Mouse (Mus musculus) hindbrain, embryonic 14.5 days (tissue): ENCODE results near the gene Arhgap27. TPM values are rescaled to one million over a fixed set of nuclear protein-coding genes. Genes with fewer than 3 reads are reported as not detected.
A peak's percentile ranks its signal among the peaks of the same experiment; 100 is the strongest.

ENCODE experiments used
- ATAC-seq: fragments of 200-750 bp; cut with Nextera tagmentation; 2 replicates; pipeline ENCODE4 v1.8.0; 2017; ENCODE audit warnings: moderate number of reproducible peaks, mild to moderate bottlenecking, moderate TSS enrichment, moderate library complexity; ENCODE audit not compliant: low FRiP score
- DNase-seq: peaks from one replicate; pipeline ENCODE4 v3.0.0-alpha.2; 2015; ENCODE audit warnings: low spot score
- H3K27ac ChIP-seq: fragments of 300-500 bp; sonication (generic); 2 replicates; pipeline ENCODE4 v1.5.1; 2014; ENCODE audit warnings: mild to moderate bottlenecking, moderate library complexity
- H3K27me3 ChIP-seq: fragments of 300-500 bp; sonication (generic); 2 replicates; pipeline ENCODE4 v1.6.1; 2014; ENCODE audit warnings: mild to moderate bottlenecking, low read length, mixed read lengths; ENCODE audit not compliant: control insufficient read depth, insufficient read depth
- H3K36me3 ChIP-seq: fragments of 300-500 bp; sonication (generic); replicated peaks from 2 replicates; pipeline ENCODE4 v1.6.1; 2014; ENCODE audit not compliant: control insufficient read depth, insufficient read depth
- H3K4me1 ChIP-seq: fragments of 300-500 bp; sonication (generic); replicated peaks from 2 replicates; pipeline ENCODE4 v1.6.1; 2014; ENCODE audit warnings: antibody characterized with exemption, low read length, mixed read lengths; ENCODE audit not compliant: control insufficient read depth, insufficient read depth
- H3K4me2 ChIP-seq: fragments of 300-500 bp; sonication (generic); replicated peaks from 2 replicates; pipeline ENCODE4 v1.6.1; 2014; ENCODE audit warnings: mild to moderate bottlenecking, moderate library complexity
- H3K4me3 ChIP-seq: fragments of 300-500 bp; sonication (generic); replicated peaks from 2 replicates; pipeline ENCODE4 v1.5.1; 2014; ENCODE audit warnings: mild to moderate bottlenecking, low read length
- H3K9ac ChIP-seq: fragments of 300-500 bp; sonication (generic); 2 replicates; pipeline ENCODE4 v1.6.1; 2014
- H3K9me3 ChIP-seq: fragments of 300-500 bp; sonication (generic); 2 replicates; pipeline ENCODE4 v1.6.1; 2016; ENCODE audit warnings: low read length; ENCODE audit not compliant: control insufficient read depth
- WGBS: fragments of 180-500 bp; shearing (Covaris S2); extraction: QIAGEN DNeasy Blood & Tissue Kit; methylation state at CpG from one replicate; pipeline ENCODE4 v1.1.7; 2014; 5-methylcytosine and 5-hydroxymethylcytosine counted together
- polyA plus RNA-seq: library from polyadenylated mRNA; unstranded; fragments of >200 nt; fragmentation: Nextera tagmentation; extraction: Ambion mirVana; gene quantifications from 2 replicates; pipeline ENCODE4 v1.2.1, GENCODE M21; 2014

Arhgap27 gene
- polyA plus RNA-seq, 1 experiment from 2014 or later = 5.4 TPM

DNA sequence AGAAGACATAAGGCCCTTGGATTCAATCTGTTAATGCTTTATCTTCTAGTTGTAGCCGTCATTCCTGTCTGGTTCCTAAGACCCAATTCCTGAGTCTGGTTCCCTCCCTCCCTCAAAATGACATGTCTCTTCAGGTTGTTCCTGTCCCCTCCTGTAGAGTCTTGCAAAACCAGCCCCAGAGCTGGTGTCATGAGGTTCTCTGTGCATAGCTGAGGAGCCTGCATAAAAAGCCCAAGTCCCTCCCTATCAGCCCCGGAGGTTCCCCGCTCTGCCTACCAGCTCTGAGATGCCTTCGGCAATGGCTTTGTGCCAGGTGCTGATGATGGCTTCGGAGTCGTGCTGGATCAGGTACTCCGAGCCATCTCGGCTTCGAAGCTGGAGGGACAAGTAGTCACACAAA, 28.6 kb downstream of the Arhgap27 start:
- H3K4me3 ChIP-seq = no peak overlapping the region
- H3K4me1 ChIP-seq = no peaks in the 10 kb centered on the region; the same call in 1 of the 2 replicates
- no peak for DNase-seq
- H3K4me2 ChIP-seq = no peak overlapping the region
- H3K9me3 ChIP-seq = no peaks in the 10 kb centered on the region
- H3K9ac ChIP-seq = no peak overlapping the region
- no peaks in the 10 kb centered on the region for H3K36me3 ChIP-seq
- no peak for ATAC-seq
- H3K27ac ChIP-seq = no peak overlapping the region
- 82% methylated on average over 9 of the region's 9 CpGs for WGBS
- peaks cover 21% of the 10 kb centered on the region for H3K27me3 ChIP-seq

DNA sequence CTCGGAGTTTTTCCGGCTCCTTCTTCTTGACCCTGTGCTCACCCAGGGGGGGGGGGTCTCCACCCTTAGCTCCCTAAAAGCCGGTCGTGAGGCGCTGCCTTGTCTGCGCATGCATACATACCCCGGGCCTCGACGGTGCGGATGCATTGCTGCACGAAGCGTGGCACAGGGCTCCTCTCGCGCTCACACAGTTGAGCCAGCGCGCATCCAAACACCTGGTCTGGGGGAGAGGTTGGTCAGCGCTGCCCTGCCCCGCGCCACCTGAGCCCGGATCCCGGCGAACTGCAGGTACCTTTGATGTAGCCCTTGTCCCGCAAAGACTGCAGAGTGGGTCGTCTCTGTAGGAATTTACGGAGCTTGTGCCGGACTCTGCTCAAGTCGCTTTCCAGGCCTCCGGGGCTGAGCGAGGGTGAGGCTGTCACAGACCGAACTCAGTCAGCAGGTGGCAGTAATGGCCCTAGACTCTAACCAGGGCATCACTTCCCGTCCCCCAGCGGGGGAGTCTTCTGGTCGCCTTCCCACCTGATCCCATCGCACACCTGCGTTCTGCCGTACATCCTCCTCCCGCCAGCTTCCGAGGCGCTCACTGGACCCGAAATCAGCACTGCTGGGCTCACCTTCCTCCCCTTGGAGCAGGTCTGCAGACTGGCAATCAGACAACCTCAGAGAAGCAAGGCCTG, 29.6 kb downstream of the Arhgap27 start:
- Histone ChIP-seq H3K4me1 (no peaks in the 10 kb centered on the region), H3K4me2 (peak overlapping the region; percentile 51), H3K27me3 (peaks cover 21% of the 10 kb centered on the region), H3K9ac (peak overlapping the region; percentile 37; the same call in 1 of the 2 replicates), H3K36me3 (no peaks in the 10 kb centered on the region), H3K4me3 (peak overlapping the region; percentile 24), H3K27ac (no peak overlapping the region), H3K9me3 (no peaks in the 10 kb centered on the region)
- 13% methylated on average over 40 of the region's 40 CpGs for WGBS
- DNase-seq = peak; percentile 55
- peak; percentile 46; the same call in 1 of the 2 replicates for ATAC-seq

DNA sequence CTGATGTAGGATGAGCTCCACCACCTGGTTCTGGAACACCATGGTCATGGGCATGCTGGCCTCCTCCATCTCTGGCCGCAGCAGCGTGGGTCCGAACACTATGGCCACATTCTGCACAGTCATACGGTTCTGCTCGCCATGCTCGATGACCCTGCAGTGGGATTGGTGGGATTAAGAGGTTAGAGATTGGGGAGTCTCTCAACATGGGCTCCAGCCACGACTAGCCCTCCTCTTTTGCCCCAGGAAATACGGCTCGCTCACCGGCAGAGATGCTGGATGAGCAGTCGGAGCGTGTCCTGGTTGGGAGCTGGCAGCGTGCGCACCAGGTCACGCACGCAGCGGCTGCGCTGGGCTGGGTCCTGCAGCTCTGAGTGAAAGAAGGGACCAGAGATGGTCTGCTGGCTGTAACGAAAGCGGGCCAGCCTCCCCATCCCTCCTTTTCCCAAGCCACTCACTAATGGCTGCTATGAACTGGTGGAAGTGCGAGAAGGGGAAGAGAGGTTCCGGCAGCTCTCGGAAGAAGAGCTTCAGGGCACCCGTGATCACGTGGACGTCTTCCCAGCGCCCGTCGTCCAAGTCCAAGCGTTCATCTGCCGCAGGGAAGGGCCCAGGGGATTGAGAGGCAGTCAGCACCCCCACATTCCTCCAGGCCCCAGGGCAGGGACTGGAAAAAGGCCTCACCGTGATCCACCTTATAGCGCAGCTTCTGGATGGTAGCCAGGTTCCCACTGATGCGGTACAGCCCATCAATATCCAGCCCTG, 30.4 kb downstream of the Arhgap27 start:
- ATAC-seq = peak; percentile 22; the same call in 1 of the 2 replicates
- H3K27me3 ChIP-seq = peaks cover 21% of the 10 kb centered on the region
- peak overlapping the region; percentile 51 for H3K4me2 ChIP-seq
- H3K9ac ChIP-seq = peak overlapping the region; percentile 37
- H3K27ac ChIP-seq = no peak overlapping the region
- 24% methylated on average over 34 of the region's 34 CpGs for WGBS
- no peaks in the 10 kb centered on the region for H3K4me1 ChIP-seq
- H3K4me3 ChIP-seq = peak overlapping the region; percentile 24
- H3K9me3 ChIP-seq = no peaks in the 10 kb centered on the region
- H3K36me3 ChIP-seq = no peaks in the 10 kb centered on the region
- no peak for DNase-seq

DNA sequence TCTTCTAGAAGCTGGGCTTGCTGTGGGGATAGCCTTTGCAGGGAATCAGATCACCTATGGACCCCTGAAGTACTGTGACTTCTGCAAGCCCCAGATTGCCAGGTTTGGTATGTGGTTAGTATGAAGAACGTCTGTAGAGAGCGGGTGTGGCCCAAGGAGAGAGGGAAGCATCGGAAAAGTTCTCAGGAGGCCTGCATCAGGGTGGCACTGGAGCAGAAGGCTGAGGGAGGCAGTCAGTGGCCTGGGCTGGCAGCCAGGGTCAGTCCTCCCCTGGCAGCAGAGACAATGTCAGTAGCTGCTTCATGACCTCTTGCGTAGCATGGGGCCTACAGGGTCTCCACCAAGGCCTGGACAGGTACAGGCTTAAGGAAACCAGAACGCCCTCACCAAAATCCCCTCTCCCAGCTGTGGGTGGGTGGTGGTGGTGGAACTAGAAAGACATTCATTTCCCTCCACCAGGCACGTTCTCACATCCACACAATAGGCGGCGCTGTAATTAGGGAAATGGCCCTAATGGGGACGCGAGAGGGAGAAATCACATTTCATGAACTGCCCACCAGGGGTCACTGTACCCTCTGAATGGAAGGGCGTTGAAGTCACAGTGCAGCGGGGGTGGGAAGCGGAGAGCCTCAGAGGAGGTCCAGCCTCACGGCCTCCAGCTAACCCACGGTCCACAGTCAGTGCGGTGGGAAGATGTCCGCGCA, 31.2 kb downstream of the Arhgap27 start:
- Histone ChIP-seq H3K4me3 (peak overlapping the region; percentile 24), H3K27me3 (peaks cover 21% of the 10 kb centered on the region), H3K9ac (peak overlapping the region; percentile 37), H3K27ac (no peak overlapping the region), H3K4me2 (peak overlapping the region; percentile 51), H3K36me3 (no peaks in the 10 kb centered on the region), H3K4me1 (no peaks in the 10 kb centered on the region), H3K9me3 (no peaks in the 10 kb centered on the region)
- WGBS = 26% methylated on average over 18 of the region's 18 CpGs
- ATAC-seq (peak; percentile 76; the same call in 1 of the 2 replicates), DNase-seq (peak; percentile 86)

DNA sequence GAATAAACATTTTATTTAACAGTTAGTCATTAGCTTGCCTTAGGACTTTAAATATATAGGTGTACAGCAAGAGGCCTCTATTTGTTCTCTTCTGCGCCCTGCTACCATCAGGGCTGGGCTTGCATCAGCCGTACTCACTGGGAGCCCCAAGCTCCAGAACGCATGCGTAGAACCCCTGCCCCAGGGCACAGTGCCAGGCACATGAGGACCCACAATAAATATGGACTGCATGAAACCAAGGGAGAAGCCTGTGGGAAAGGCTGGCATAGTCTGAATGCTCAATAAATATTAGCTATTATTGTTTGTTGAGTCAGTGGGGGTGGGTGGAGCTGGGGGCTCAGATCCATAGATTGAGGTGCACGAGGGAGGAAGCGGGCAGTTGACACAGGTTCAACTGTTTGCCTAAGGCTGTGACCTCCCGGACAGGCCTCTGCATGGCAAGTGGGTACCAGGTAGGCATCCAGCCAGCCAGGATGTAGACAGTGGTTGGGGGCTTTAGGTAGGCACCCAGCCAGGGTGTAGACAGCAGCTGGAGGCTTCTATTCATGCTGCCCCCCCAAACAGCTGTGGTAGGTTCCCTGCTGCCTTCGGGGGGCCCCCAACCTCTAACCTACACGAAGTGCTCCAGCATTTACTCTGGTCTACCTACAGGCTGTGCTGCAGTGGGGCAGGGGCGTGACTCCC, 31.8 kb downstream of the Arhgap27 start:
- Histone ChIP-seq H3K9ac (no peak overlapping the region), H3K27me3 (peaks cover 21% of the 10 kb centered on the region), H3K27ac (no peak overlapping the region), H3K4me2 (no peak overlapping the region), H3K4me1 (no peaks in the 10 kb centered on the region), H3K9me3 (no peaks in the 10 kb centered on the region), H3K4me3 (no peak overlapping the region), H3K36me3 (no peaks in the 10 kb centered on the region)
- ATAC-seq (no peak), DNase-seq (no peak)
- WGBS = 95% methylated on average over 10 of the region's 10 CpGs

DNA sequence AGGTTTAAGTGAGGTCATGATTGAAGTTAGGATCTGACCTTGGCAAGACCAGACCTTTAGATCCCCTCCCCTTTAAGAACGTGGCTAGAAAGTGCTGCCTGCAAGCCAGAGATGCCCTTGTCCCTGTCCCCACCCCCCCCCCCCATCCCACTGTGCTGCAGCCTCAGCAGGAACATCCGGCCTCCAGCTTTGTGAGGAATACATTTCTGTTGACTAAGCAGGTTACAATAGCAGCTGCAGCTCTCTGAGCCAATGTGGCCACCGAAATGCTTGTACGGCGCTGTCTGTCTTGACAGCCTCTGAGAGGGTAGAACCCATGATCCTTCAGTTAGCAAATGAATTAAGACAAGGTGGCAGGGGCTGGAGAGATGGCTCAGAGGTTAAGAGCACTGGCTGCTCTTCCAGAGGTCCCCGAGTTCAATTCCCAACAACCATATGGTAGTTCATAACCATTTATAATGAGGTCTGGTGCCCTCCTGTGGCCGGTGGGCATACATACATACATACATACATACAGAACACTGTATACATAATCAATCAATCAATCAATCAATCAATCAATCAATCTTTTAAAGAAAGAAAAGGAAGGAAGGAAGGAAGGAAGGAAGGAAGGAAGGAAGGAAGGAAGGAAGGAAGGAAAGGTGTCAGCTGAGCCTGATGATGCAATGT, 32.7 kb downstream of the Arhgap27 start:
- Histone ChIP-seq H3K4me1 (no peaks in the 10 kb centered on the region), H3K27me3 (peaks cover 21% of the 10 kb centered on the region), H3K36me3 (no peaks in the 10 kb centered on the region), H3K9ac (no peak overlapping the region), H3K4me3 (no peak overlapping the region), H3K27ac (no peak overlapping the region), H3K9me3 (no peaks in the 10 kb centered on the region), H3K4me2 (no peak overlapping the region)
- ATAC-seq (no peak), DNase-seq (no peak)
- 66% methylated on average over 7 of the region's 7 CpGs for WGBS

DNA sequence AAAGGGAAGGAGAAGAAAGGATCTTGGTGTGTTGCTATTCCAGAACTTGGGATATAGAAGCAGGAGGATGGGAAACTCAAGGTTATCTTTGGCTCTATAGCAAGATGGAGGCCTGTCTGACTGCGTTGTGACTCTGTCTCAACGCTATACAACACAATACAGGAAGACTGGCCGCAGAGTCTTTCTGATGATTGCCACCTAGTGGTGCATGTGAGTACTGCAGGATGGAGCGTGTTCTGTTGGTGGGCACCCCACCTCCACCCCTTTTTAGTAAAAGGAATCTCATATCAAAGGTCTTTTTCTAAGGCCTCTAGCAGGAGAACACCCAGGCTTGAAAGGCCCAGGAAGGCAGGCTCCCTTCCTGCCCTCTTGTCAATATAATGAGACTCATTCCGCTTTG, 36.5 kb downstream of the Arhgap27 start:
- H3K4me2 ChIP-seq = no peak overlapping the region
- H3K4me1 ChIP-seq = no peaks in the 10 kb centered on the region
- H3K9me3 ChIP-seq = no peaks in the 10 kb centered on the region
- H3K9ac ChIP-seq = no peak overlapping the region
- no peak overlapping the region for H3K27ac ChIP-seq
- no peak overlapping the region for H3K4me3 ChIP-seq
- H3K36me3 ChIP-seq = no peaks in the 10 kb centered on the region
- no peaks in the 10 kb centered on the region for H3K27me3 ChIP-seq
- WGBS = 12% methylated on average over 5 of the region's 5 CpGs
- ATAC-seq (no peak), DNase-seq (peak; percentile 92)

DNA sequence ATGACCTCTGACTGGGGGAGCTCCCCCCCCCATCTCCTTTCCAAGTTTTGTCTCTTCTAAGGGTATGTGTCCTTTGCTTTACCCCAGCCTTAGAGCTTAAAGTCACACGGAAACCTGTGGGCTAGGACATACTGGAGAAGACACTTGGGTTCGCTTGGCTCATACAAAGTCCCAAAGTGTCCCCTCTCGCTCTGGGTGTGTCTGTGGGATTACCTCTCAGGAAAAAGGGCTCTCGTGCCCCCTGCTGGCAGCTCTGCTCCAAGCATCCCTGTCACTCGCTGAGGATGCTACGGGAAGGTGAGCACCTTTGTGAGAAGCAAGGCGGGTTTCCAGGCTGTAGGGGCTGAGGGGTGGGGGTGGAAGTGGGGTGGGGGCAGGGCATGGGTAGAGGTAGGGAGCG, 38.3 kb downstream of the Arhgap27 start:
- Histone ChIP-seq H3K4me2 (no peak overlapping the region), H3K9ac (no peak overlapping the region), H3K4me1 (no peaks in the 10 kb centered on the region), H3K9me3 (no peaks in the 10 kb centered on the region), H3K27me3 (no peaks in the 10 kb centered on the region), H3K4me3 (no peak overlapping the region), H3K27ac (no peak overlapping the region), H3K36me3 (no peaks in the 10 kb centered on the region)
- DNase-seq (peak; percentile 82), ATAC-seq (peak; percentile 51; the same call in 1 of the 2 replicates)
- WGBS = 13% methylated on average over 8 of the region's 8 CpGs
